Mouse (Mus musculus) left cerebral cortex, adult 2 months (tissue): Measurements from ENCODE around the gene Mx1. TPM values are rescaled to one million over a fixed set of nuclear protein-coding genes. Genes with fewer than 3 reads are reported as not detected.

Experiments
- DNase-seq, 2 experiments: peaks; one replicate each; pipeline ENCODE4 v3.0.0; 2021 to 2022; ENCODE audit warnings: low spot score in 2 of 2, mixed read lengths in 1 of 2; ENCODE audit errors: extremely low spot score in 1 of 2
- H3K27ac ChIP-seq: fragments of 200-600 bp; 2 replicates; pipeline ENCODE4 v1.8.1; 2022
- H3K4me3 ChIP-seq: fragments of 200-600 bp; 2 replicates; pipeline ENCODE4 v1.8.1; 2022
- CTCF ChIP-seq: fragments of 200-600 bp; IDR thresholded peaks from 2 replicates; pipeline ENCODE4 v1.8.1; 2022; ENCODE audit warnings: antibody characterized with exemption, mild to moderate bottlenecking, moderate library complexity
- intact Hi-C: fragments of 180-260 bp; cut with DNase I; formaldehyde crosslinking; loops from one replicate; pipeline ENCODE4 v1.15.1; 2025
- total RNA-seq, 2 experiments: library from RNA; stranded (reverse); gene quantifications; 2 replicates each; pipeline ENCODE4 v1.2.3; 2021

Gene Mx1
- total RNA-seq, 2 experiments from 2014 or later: 0.36 to 0.70 TPM

DNA sequence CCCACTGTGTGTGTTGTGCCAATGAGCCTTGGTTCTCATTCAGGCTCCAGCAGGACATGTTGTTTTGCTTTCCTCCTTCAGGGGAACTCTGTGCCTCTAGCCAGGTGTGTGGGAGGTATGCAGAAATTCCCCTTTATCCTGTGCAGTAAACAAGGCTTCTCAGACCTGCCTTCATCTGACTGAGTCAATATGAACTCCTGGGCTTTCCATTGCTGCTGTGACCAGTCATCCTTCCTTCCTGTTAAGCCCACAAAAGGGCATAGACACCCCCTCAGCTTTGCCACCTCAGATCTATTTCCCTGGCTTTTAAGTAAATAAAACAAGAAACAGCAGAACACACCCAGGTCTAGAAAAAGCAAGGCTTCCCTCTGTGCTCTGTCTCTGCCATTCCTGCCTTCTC lies 61.0 kb downstream of the Mx1 start:
- Histone ChIP-seq H3K4me3 (no peak overlapping the region), H3K27ac (no peak overlapping the region)
- no peak for DNase-seq
- TF ChIP-seq CTCF: no peak
- intact Hi-C loops: no loop called here

DNA sequence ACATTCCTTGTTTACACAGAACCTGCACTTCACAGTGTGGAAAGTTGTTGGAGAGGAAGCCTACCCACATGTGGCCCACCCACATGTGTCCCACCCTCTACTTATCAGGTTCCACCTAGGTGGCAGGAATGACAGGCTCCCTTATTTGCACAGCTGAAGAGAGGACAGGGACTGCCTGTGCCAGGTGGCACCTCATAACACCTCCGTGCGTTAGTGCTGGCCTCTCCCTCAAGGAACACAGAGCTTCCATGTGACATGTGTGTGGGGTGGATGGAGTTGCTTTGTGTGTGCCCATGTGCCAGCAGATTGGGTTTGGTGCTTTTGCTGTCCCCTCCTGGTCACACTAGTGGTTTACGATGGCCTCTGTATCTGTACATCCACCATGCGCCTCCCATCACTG lies 62.7 kb downstream of the Mx1 start:
- Histone ChIP-seq H3K4me3 (no peak overlapping the region), H3K27ac (no peak overlapping the region)
- intact Hi-C loops: no loop called here
- DNase-seq: no peak
- TF ChIP-seq CTCF: no peak

DNA sequence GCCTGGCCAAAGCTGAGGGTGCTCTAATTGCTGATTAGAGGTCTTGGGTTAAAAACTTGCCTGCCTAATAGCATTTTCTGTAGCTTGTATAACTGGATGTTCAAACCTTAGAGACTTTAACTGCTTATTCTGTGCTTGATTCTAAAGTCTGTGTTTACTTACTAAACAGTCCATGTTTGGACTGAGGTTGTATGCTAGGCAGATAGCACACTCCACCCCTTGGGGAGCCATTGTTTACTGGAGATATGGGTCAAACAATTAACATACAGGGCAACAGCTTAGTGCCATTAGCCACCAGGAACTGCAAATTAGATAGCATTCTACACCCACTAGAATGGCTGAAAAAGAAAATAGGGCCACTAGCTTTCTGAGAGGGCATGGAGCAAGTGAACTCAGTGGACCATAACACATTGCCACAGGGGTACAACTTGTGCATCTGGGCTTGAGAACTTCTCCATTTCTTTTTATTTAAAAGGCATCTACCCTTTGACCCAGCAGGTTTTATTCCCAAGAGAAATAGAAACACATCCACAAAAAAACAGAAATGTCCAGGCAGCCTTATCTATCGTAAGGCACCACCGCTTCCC lies 64.7 kb downstream of the Mx1 start:
- H3K27ac ChIP-seq: no peak overlapping the region
- DNase-seq: no peak
- TF ChIP-seq CTCF: no peak
- intact Hi-C loops: no loop called here
- no peak overlapping the region for H3K4me3 ChIP-seq

Other genes with a start within 250 kb of the Mx1 start
- 1 to 10 TPM; 5.7 to 6.6 TPM for gene Bace2, start 106.2 kb downstream of the Mx1 start, total RNA-seq
- not detected for gene Fam3b, start 51.9 kb upstream of the Mx1 start, total RNA-seq
- gene Tmprss2, start 148.3 kb upstream of the Mx1 start, total RNA-seq: not detected